Mouse (Mus musculus) C2C12 (cell line): ENCODE results near the gene Ephb4.

Source experiments
- CTCF ChIP-seq: IDR thresholded peaks from one replicate; pipeline ENCODE4 v1.5.1; 2011; ENCODE audit not compliant: control insufficient read depth, insufficient read depth, insufficient read length
- MAX ChIP-seq: IDR thresholded peaks from one replicate; pipeline ENCODE4 v1.6.1; 2011; ENCODE audit warnings: mild to moderate bottlenecking, control low read depth
- MYOD1 ChIP-seq: IDR thresholded peaks from one replicate; pipeline ENCODE4 v1.6.1; 2011; ENCODE audit warnings: low read depth; ENCODE audit not compliant: control insufficient read depth, insufficient read length
- MYOG ChIP-seq: IDR thresholded peaks from one replicate; pipeline ENCODE4 v1.6.1; 2011; ENCODE audit not compliant: control insufficient read depth, insufficient read length; ENCODE audit errors: extremely low read depth
- USF1 ChIP-seq: IDR thresholded peaks from one replicate; pipeline ENCODE4 v1.6.1; 2011; ENCODE audit warnings: low read depth, mild to moderate bottlenecking, control low read depth, moderate library complexity

DNA sequence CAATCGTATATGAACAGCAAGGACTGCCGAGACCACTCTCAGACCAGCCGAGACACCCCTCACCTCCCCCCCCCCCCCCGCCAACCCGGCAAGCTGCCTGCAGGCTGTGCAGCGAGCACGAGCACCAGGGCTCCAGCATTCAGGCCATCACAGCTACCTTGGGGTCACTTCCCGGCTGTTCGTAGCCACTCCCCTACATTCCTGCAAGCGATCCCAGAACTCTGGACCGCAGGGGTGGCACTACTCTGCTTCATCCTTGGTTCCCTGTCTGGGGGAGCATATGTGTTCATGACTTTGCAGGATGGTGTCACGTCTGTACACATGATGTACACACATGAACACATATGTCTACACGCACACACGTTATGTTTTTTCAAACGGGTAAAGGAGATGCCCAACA, 27.7 kb downstream of the Ephb4 start:
- no peak for TF ChIP-seq MYOD1
- TF ChIP-seq CTCF = no peak
- TF ChIP-seq MYOG = no peak
- no peak for TF ChIP-seq MAX
- no peak for TF ChIP-seq USF1
